Mouse (Mus musculus) mesoderm, embryonic 11.5 days (tissue): ENCODE results near the gene Saal1.
A peak's percentile ranks its signal among the peaks of the same experiment; 100 is the strongest.
"Not testable (repeated sequence)": the region's sequence is repeated elsewhere in the genome, so short reads cannot be mapped to it uniquely, and the experiment has no call there.

ENCODE experiments used
- DNase-seq: peaks from one replicate; pipeline ENCODE4 v3.0.0-alpha.2; 2012; ENCODE audit warnings: low read depth, low spot score

The Saal1 gene

DNA sequence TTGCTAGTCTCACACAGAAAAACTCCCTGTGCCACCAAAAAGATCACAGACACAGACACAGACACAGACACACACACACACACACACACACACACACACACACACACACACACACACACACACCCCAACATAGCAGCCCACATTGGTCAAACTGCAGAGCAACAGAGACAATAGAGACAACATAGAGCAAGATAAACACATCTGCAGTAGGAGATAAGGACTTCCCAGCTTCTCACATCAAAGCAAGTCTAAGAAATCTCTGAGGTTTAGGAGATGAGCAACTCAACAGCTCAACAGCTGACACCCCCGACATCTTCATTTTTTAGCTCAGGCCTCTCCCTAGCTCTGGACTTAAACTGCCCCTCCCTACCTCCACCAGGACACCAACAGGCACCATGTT is 13.7 kb downstream of the Saal1 start:
- no peak for DNase-seq

DNA sequence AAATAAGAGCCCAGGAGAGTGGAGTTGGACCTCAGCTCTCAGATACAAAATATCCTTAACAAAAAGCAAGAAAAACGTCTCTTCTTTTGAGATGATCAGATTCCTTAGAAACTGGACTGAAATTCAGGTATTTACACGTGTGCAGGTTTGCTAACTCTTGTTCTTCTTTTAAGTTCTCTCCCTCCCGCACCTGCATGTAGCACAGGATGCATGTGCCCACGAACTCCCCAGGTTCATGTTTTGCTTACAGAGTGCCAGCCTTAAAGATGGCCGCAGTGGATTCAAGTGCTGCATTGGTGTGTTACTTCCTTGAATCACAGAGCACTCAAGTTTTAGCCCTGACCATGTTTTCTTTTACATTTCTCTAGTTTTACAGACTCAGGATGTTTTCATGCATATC is 23.7 kb downstream of the Saal1 start:
- no peak for DNase-seq

DNA sequence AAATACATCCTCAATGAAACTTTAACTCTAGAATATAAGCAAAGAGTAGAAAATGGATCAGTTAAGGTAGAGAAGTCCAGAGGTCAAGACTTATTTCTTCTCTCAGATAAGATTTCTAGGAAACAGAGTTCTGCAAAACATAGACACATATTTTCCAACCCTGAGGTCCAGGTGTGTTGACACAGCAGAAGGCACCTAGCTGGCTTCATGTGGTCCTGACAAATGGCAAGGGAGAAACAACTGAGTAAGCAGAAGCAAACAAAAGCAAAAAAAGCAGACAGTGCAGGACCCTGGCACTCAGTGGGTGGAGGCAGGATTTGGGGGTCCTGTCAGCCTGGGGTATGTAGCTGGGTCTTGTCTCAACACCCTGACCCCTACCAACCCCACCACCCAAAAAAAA is 29.7 kb downstream of the Saal1 start:
- no peak for DNase-seq

DNA sequence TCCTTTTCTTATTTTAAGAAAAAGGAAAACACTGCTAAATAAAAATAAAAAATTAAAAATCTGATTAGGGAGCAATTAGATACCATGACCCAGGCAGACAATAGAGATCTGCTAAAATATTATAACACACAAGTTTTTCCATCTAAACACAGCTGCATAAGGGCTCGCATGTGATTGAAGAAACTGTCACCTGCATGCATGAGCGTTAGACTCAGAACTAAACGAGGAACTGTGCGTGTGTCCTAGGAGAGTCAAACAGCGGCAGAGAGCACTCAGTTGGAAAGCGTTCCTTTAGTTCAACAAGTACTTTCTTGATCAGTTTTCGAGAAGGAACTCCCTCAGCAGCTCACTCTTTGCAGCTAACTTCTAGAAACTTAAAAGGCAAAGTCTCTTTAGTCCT is 31.4 kb downstream of the Saal1 start:
- not testable (repeated sequence) for DNase-seq

DNA sequence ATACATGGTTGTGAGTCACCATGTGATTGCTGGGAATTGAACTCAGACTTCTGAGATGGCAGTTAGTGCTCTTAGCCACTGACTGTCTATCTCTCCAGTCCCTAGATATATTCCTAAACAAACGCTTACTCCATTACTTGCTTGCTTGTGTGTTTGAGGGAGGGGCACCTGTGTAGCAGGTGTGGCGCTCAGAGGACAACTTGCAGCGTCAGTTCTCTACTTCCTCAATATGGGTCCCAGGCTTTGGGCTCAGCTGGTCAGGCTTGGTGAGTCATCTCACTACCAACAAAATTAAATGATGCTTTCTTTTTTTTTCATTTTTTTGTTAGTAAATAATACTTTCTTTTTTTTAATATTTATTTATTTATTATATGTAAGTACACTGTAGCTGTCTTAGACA is 32.1 kb downstream of the Saal1 start:
- DNase-seq = no peak

DNA sequence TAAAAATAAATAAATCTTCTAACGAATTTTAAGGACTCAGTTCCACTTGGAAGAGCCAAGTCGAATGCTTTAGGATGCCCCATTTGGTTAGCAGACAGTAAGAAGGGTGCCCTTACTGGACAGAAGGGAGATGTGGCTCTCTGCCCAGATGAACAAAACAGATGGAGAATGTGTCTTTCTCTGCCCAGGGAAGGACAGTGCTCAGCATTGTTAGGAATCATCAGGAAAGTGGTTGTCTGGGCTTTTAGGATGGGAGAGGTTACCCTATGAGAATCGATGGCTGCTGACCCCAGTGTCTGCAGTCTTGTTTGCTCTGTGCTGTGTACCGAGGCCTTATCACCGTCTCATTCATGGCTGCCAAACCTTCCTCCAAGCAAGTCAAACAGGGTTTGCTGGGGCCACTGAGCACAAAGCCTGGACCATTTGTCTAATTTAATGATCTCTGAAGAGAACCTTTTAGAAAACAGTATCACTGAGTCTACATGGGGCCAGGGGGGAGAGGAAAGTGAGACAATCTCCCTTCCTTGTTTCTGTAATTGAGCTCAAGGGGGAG is 33.6 kb downstream of the Saal1 start:
- no peak for DNase-seq

GRCm38 (mm10) chr7:46675886-46676285 is 34.6 kb downstream of the Saal1 start:
- DNase-seq = no peak

- no peak for DNase-seq
These were observed 35.4 kb downstream of the Saal1 start for GRCm38 (mm10) chr7:46675061-46675460.

DNA sequence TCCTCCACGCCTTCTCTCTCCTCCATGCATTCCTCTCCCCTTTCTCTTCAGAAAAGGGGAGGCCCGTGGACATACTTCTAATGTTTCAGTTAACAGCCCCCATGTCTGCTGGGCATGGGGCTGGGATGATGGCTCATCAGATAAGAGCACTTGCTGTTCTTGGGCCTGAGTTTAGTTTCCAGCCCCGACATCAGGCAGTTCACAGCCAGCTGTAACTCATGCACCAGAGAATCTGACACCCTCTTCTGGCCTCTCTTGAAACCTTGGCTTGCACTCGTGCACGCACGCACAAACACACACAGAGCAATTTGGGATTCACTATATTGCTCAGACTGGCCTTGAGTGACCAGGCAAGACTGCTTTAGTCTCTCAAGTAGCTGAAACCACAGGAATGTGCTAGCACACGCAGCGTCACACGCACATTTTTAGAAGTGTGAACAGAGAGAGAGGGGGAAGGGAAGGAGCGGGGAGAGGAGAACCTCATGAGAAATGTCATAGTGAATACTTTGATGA is 38.3 kb downstream of the Saal1 start, which contains the start of gene Tph1:
Tph1 (minus strand) TSS at position 378 of the 513 bp plus-strand sequence.
- peak; percentile 12 for DNase-seq

DNA sequence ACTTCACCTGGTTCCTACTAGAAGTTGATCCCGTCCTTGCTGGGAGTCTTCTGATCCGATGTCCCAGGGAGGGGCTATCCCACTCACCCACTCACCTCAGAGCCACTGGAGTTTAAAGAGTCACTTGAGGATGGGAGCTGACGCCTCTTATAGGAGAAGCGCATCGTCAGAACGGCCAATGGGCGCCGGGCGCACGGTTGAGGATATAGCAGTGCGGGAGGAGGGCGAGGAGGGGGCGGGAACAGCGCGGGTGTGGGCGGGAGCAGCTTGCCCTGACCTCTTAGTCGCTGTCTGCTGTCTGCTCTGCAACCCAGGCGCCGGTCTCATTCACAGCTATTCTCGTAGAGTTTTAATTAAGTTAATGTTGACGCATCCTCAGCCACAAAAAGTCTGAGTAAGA is 43.2 kb downstream of the Saal1 start:
- DNase-seq = peak; percentile 53

DNA sequence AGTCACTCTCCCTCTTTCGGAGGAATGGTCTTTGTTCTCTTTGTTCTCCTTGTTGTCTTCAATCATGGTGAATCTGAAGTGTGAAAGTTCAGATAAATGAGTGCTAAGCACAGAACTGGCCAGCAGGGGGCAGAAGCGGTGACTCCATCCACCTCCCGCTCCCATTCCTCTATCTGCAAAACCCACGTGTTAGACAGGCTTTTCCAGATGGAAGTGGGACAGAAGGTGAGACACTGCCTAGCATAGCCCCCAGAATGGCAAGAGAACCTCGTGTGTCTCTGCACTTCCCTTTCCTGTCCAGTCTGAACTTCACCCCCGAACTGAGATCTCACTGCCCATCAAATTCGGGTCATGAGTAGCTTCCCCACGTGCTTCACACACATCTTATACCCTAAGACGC is 45.2 kb downstream of the Saal1 start:
- peak; percentile 70 for DNase-seq

GRCm38 (mm10) chr7:46661591-46662090 is 48.8 kb downstream of the Saal1 start:
- DNase-seq = peak; percentile 55

- DNase-seq = no peak
These were observed 58.2 kb downstream of the Saal1 start for GRCm38 (mm10) chr7:46652279-46652678.

DNA sequence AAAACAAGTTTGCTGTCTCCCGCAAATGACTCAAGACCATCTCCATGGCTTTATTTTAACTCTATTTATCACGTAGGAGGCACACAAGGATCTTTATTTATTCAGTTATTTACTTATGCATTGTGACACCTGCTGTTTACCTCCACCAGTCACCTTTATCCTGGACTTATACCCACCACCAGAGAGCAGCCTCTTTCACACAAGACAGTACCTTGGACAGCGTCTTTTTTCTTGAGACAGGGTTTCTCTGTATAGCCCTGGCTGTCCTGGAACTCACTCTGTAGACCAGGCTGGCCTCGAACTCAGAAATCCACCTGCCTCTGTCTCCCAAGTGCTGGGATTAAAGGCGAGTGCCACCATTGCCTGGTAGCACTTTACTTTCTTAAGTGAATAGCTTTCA is 60.2 kb downstream of the Saal1 start:
- not testable (repeated sequence) for DNase-seq

- no peak for DNase-seq
These were observed 61.9 kb downstream of the Saal1 start for GRCm38 (mm10) chr7:46648431-46649140.

GRCm38 (mm10) chr7:46643172-46643571 is 67.3 kb downstream of the Saal1 start:
- DNase-seq = no peak

- no peak for DNase-seq
These were observed 70.4 kb downstream of the Saal1 start for GRCm38 (mm10) chr7:46640062-46640461.

- peak; percentile 90 for DNase-seq
These were observed 70.8 kb downstream of the Saal1 start, which contains the start of gene Sergef for GRCm38 (mm10) chr7:46639692-46640031. Gene Sergef (minus strand): TSS chr7:46639807.

GRCm38 (mm10) chr7:46638889-46639691 is 71.4 kb downstream of the Saal1 start:
- DNase-seq = no peak
